Mouse (Mus musculus): ENCODE data around the gene Cstf3. TPM values are rescaled to one million over a fixed set of nuclear protein-coding genes. Genes with fewer than 3 reads are reported as not detected.
"Not testable (repeated sequence)": the region's sequence is repeated elsewhere in the genome, so short reads cannot be mapped to it uniquely, and the experiment has no call there.

Cstf3 gene
- total RNA-seq (2022) = 10 to 100 TPM; 37.5 to 48.0 (median 44.4) TPM

GRCm38 (mm10) chr2:104590068-104590828, at the start of gene Cstf3:
Gene Cstf3, plus strand, starts transcription at chr2:104590523.
- DNase-seq (ENCODE audit: low spot score in 2 of 2) = peak; percentile 99

GRCm38 (mm10) chr2:104556711-104557110, 33.6 kb upstream of the Cstf3 start:
- DNase-seq (ENCODE audit: low spot score in 2 of 2) = not testable (repeated sequence)

- DNase-seq (ENCODE audit: low spot score in 2 of 2) = no peak
These were observed 32.6 kb upstream of the Cstf3 start for GRCm38 (mm10) chr2:104557722-104558121.

GRCm38 (mm10) chr2:104558326-104558725, 32.0 kb upstream of the Cstf3 start:
- no peak for DNase-seq (ENCODE audit: low spot score in 2 of 2)

GRCm38 (mm10) chr2:104558938-104559337, 31.4 kb upstream of the Cstf3 start:
- DNase-seq (ENCODE audit: low spot score in 2 of 2) = no peak

- DNase-seq (ENCODE audit: low spot score in 2 of 2) = no peak
These were observed 30.5 kb upstream of the Cstf3 start for GRCm38 (mm10) chr2:104559591-104560380.

GRCm38 (mm10) chr2:104561386-104561785, 28.9 kb upstream of the Cstf3 start:
- no peak for DNase-seq (ENCODE audit: low spot score in 2 of 2)

- DNase-seq (ENCODE audit: low spot score in 2 of 2) = no peak
These were observed 28.3 kb upstream of the Cstf3 start for GRCm38 (mm10) chr2:104561986-104562532.

- DNase-seq (ENCODE audit: low spot score in 2 of 2) = no peak
These were observed 18.3 kb upstream of the Cstf3 start for GRCm38 (mm10) chr2:104572066-104572465.

- no peak for DNase-seq (ENCODE audit: low spot score in 2 of 2)
These were observed 14.1 kb upstream of the Cstf3 start for GRCm38 (mm10) chr2:104576216-104576615.

- no peak for DNase-seq (ENCODE audit: low spot score in 2 of 2)
These were observed 12.3 kb upstream of the Cstf3 start for GRCm38 (mm10) chr2:104578021-104578420.

- no peak for DNase-seq (ENCODE audit: low spot score in 2 of 2)
These were observed 11.3 kb upstream of the Cstf3 start for GRCm38 (mm10) chr2:104578836-104579604.

- no peak for DNase-seq (ENCODE audit: low spot score in 2 of 2)
These were observed 10.4 kb upstream of the Cstf3 start for GRCm38 (mm10) chr2:104579784-104580446.

- no peak for DNase-seq (ENCODE audit: low spot score in 2 of 2)
These were observed 8.9 kb upstream of the Cstf3 start for GRCm38 (mm10) chr2:104581281-104581879.

- DNase-seq (ENCODE audit: low spot score in 2 of 2) = no peak
These were observed 7.3 kb upstream of the Cstf3 start for GRCm38 (mm10) chr2:104583032-104583431.

GRCm38 (mm10) chr2:104584226-104584625, 6.1 kb upstream of the Cstf3 start:
- DNase-seq (ENCODE audit: low spot score in 2 of 2) = no peak

GRCm38 (mm10) chr2:104585645-104586044, 4.7 kb upstream of the Cstf3 start:
- no peak for DNase-seq (ENCODE audit: low spot score in 2 of 2)

- DNase-seq (ENCODE audit: low spot score in 2 of 2) = no peak
These were observed 1.8 kb upstream of the Cstf3 start for GRCm38 (mm10) chr2:104588552-104588951.

GRCm38 (mm10) chr2:104590829-104591117, 450 bp downstream of the Cstf3 start:
- DNase-seq (ENCODE audit: low spot score in 2 of 2) = no peak

- DNase-seq (ENCODE audit: low spot score in 2 of 2) = no peak
These were observed 818 bp downstream of the Cstf3 start for GRCm38 (mm10) chr2:104591141-104591540.

- DNase-seq (ENCODE audit: low spot score in 2 of 2) = no peak
These were observed 4.7 kb downstream of the Cstf3 start for GRCm38 (mm10) chr2:104595063-104595462.
